Mouse (Mus musculus): ENCODE data around the gene Pbx2. TPM values are rescaled to one million over a fixed set of nuclear protein-coding genes. Genes with fewer than 3 reads are reported as not detected.

Pbx2 gene
- polyA plus RNA-seq, 1 experiment from 2014 or later = 16.7 TPM

- WGBS = 0% methylated on average over 29 of the region's 30 CpGs
Measured at GRCm38 (mm10) chr17:34605609-34606008, 14.5 kb downstream of the Pbx2 start.

GRCm38 (mm10) chr17:34606186-34607039, 15.3 kb downstream of the Pbx2 start:
- WGBS = 11% methylated on average over 32 of the region's 32 CpGs
- Histone ChIP-seq H3K4me1 (peaks cover 54% of the 10 kb centered on the region), H3K4me2 (peak overlapping the region; percentile 85), H3K36me3 (peaks cover 28% of the 10 kb centered on the region), H3K9ac (peak overlapping the region; percentile 96), H3K4me3 (replicated peaks) (peak overlapping the region; percentile 88), H3K27me3 (no peaks in the 10 kb centered on the region), H3K9me3 (replicated peaks) (no peaks in the 10 kb centered on the region), H3K27ac (peak overlapping the region; percentile 96)
- ATAC-seq (replicated peaks; ENCODE audit: low FRiP score) = no peak

More at GRCm38 (mm10) chr17:34605609-34606008, 14.5 kb downstream of the Pbx2 start:
- H3K27me3 ChIP-seq = no peaks in the 10 kb centered on the region
- H3K36me3 ChIP-seq = peaks cover 28% of the 10 kb centered on the region
- H3K4me3 ChIP-seq (replicated peaks) = peak overlapping the region; percentile 88
- ATAC-seq (replicated peaks; ENCODE audit: low FRiP score) = peak; percentile 57
- peaks cover 56% of the 10 kb centered on the region for H3K4me1 ChIP-seq
- no peaks in the 10 kb centered on the region for H3K9me3 ChIP-seq (replicated peaks)
- peak overlapping the region; percentile 96 for H3K9ac ChIP-seq
- peak overlapping the region; percentile 85 for H3K4me2 ChIP-seq
- peak overlapping the region; percentile 96 for H3K27ac ChIP-seq

GRCm38 (mm10) chr17:34607997-34608396, 16.9 kb downstream of the Pbx2 start:
- no peaks in the 10 kb centered on the region for H3K9me3 ChIP-seq (replicated peaks)
- H3K27ac ChIP-seq = peak overlapping the region; percentile 54
- H3K27me3 ChIP-seq = no peaks in the 10 kb centered on the region
- peaks cover 35% of the 10 kb centered on the region for H3K36me3 ChIP-seq
- no peak overlapping the region for H3K4me3 ChIP-seq (replicated peaks)
- peaks cover 40% of the 10 kb centered on the region for H3K4me1 ChIP-seq
- no peak overlapping the region for H3K9ac ChIP-seq
- H3K4me2 ChIP-seq = 0 out of 2 replicates have a peak overlapping the region, but pooled peaks have one; percentile 3
- ATAC-seq (replicated peaks; ENCODE audit: low FRiP score) = no peak
- WGBS = 72% methylated on average over 7 of the region's 7 CpGs

GRCm38 (mm10) chr17:34611050-34611449, 20.0 kb downstream of the Pbx2 start:
- no peaks in the 10 kb centered on the region for H3K9me3 ChIP-seq (replicated peaks)
- H3K4me2 ChIP-seq = no peak overlapping the region
- H3K36me3 ChIP-seq = peaks cover 64% of the 10 kb centered on the region
- no peak overlapping the region for H3K9ac ChIP-seq
- H3K4me3 ChIP-seq (replicated peaks) = no peak overlapping the region
- no peak overlapping the region for H3K27ac ChIP-seq
- no peaks in the 10 kb centered on the region for H3K27me3 ChIP-seq
- no peak for ATAC-seq (replicated peaks; ENCODE audit: low FRiP score)
- H3K4me1 ChIP-seq = peaks cover 29% of the 10 kb centered on the region
- 90% methylated on average over 8 of the region's 8 CpGs for WGBS

GRCm38 (mm10) chr17:34613054-34613645, 22.1 kb downstream of the Pbx2 start:
- Histone ChIP-seq H3K4me1 (peaks cover 11% of the 10 kb centered on the region), H3K27ac (no peak overlapping the region), H3K4me2 (no peak overlapping the region), H3K36me3 (peaks cover 75% of the 10 kb centered on the region), H3K4me3 (replicated peaks) (no peak overlapping the region), H3K27me3 (no peaks in the 10 kb centered on the region), H3K9ac (no peak overlapping the region), H3K9me3 (replicated peaks) (no peaks in the 10 kb centered on the region)
- WGBS = 83% methylated on average over 11 of the region's 11 CpGs
- no peak for ATAC-seq (replicated peaks; ENCODE audit: low FRiP score)

- no peak overlapping the region for H3K4me3 ChIP-seq (replicated peaks)
- H3K4me2 ChIP-seq = no peak overlapping the region
- H3K4me1 ChIP-seq = peaks cover 4% of the 10 kb centered on the region; the same call in 1 of the 2 replicates
- WGBS = 89% methylated on average over 10 of the region's 10 CpGs
- no peaks in the 10 kb centered on the region for H3K9me3 ChIP-seq (replicated peaks)
- H3K27me3 ChIP-seq = no peaks in the 10 kb centered on the region
- no peak overlapping the region for H3K27ac ChIP-seq
- H3K36me3 ChIP-seq = peaks cover 76% of the 10 kb centered on the region
- no peak for ATAC-seq (replicated peaks; ENCODE audit: low FRiP score)
- no peak overlapping the region for H3K9ac ChIP-seq
Measured at GRCm38 (mm10) chr17:34613830-34614229, 22.8 kb downstream of the Pbx2 start.

GRCm38 (mm10) chr17:34615871-34616270, 24.8 kb downstream of the Pbx2 start, which contains the start of gene Egfl8:
Egfl8 (minus strand) TSS chr17:34615971.
- no peak within 1 kb of the TSS for H3K4me2 ChIP-seq
- no peak for ATAC-seq (replicated peaks; ENCODE audit: low FRiP score)
- H3K27ac ChIP-seq = peak within 1 kb of the TSS; percentile 18; the same call in 1 of the 2 replicates
- no peaks in the 10 kb centered on the region for H3K9me3 ChIP-seq (replicated peaks)
- H3K4me1 ChIP-seq = no peaks in the 10 kb centered on the region
- H3K36me3 ChIP-seq = peaks cover 89% of the 10 kb centered on the region
- H3K9ac ChIP-seq = no peak within 1 kb of the TSS
- 71% methylated on average over 6 of the region's 6 CpGs for WGBS
- H3K27me3 ChIP-seq = no peaks in the 10 kb centered on the region
- no peak within 1 kb of the TSS for H3K4me3 ChIP-seq (replicated peaks)

- 21% methylated on average over 6 of the region's 6 CpGs for WGBS
- no peak overlapping the region for H3K4me3 ChIP-seq (replicated peaks)
- no peak overlapping the region for H3K9ac ChIP-seq
- no peak for ATAC-seq (replicated peaks; ENCODE audit: low FRiP score)
- H3K27me3 ChIP-seq = no peaks in the 10 kb centered on the region
- H3K27ac ChIP-seq = no peak overlapping the region
- no peaks in the 10 kb centered on the region for H3K9me3 ChIP-seq (replicated peaks)
- no peak overlapping the region for H3K4me2 ChIP-seq
- H3K36me3 ChIP-seq = peaks cover 89% of the 10 kb centered on the region
- no peaks in the 10 kb centered on the region for H3K4me1 ChIP-seq
Measured at GRCm38 (mm10) chr17:34618999-34619398, 27.9 kb downstream of the Pbx2 start.

GRCm38 (mm10) chr17:34621006-34621405, 29.9 kb downstream of the Pbx2 start:
- H3K4me1 ChIP-seq = peaks cover 8% of the 10 kb centered on the region
- H3K9me3 ChIP-seq (replicated peaks) = no peaks in the 10 kb centered on the region
- no peak overlapping the region for H3K9ac ChIP-seq
- 87% methylated on average over 8 of the region's 8 CpGs for WGBS
- ATAC-seq (replicated peaks; ENCODE audit: low FRiP score) = no peak
- no peak overlapping the region for H3K4me3 ChIP-seq (replicated peaks)
- no peaks in the 10 kb centered on the region for H3K27me3 ChIP-seq
- H3K4me2 ChIP-seq = no peak overlapping the region
- no peak overlapping the region for H3K27ac ChIP-seq
- peaks cover 84% of the 10 kb centered on the region for H3K36me3 ChIP-seq

GRCm38 (mm10) chr17:34623161-34623560, 32.1 kb downstream of the Pbx2 start:
- Histone ChIP-seq H3K4me1 (peaks cover 22% of the 10 kb centered on the region), H3K27me3 (no peaks in the 10 kb centered on the region), H3K36me3 (peaks cover 67% of the 10 kb centered on the region), H3K4me2 (no peak overlapping the region), H3K9me3 (replicated peaks) (no peaks in the 10 kb centered on the region), H3K9ac (no peak overlapping the region), H3K4me3 (replicated peaks) (no peak overlapping the region), H3K27ac (no peak overlapping the region)
- 85% methylated on average over 9 of the region's 9 CpGs for WGBS
- no peak for ATAC-seq (replicated peaks; ENCODE audit: low FRiP score)

GRCm38 (mm10) chr17:34624981-34625380, 33.9 kb downstream of the Pbx2 start:
- Histone ChIP-seq H3K4me1 (peaks cover 40% of the 10 kb centered on the region), H3K27ac (peak overlapping the region; percentile 22; the same call in 1 of the 2 replicates), H3K9me3 (replicated peaks) (no peaks in the 10 kb centered on the region), H3K27me3 (peaks cover 4% of the 10 kb centered on the region), H3K36me3 (peaks cover 53% of the 10 kb centered on the region), H3K4me2 (no peak overlapping the region), H3K9ac (no peak overlapping the region), H3K4me3 (replicated peaks) (no peak overlapping the region)
- 87% methylated on average over 3 of the region's 3 CpGs for WGBS
- ATAC-seq (replicated peaks; ENCODE audit: low FRiP score) = no peak

GRCm38 (mm10) chr17:34626062-34626772, 35.2 kb downstream of the Pbx2 start:
- Histone ChIP-seq H3K9ac (peak overlapping the region; percentile 72), H3K27ac (peak overlapping the region; percentile 95), H3K36me3 (peaks cover 41% of the 10 kb centered on the region), H3K4me3 (replicated peaks) (peak overlapping the region; percentile 76), H3K4me2 (peak overlapping the region; percentile 94), H3K27me3 (peaks cover 17% of the 10 kb centered on the region), H3K9me3 (replicated peaks) (no peaks in the 10 kb centered on the region), H3K4me1 (peaks cover 52% of the 10 kb centered on the region)
- no peak for ATAC-seq (replicated peaks; ENCODE audit: low FRiP score)
- WGBS = 42% methylated on average over 16 of the region's 16 CpGs
